Mouse (Mus musculus) Patski (cell line): Measurements from ENCODE around the gene Txk. TPM values are rescaled to one million over a fixed set of nuclear protein-coding genes. Genes with fewer than 3 reads are reported as not detected.

Experiments
- ATAC-seq: fragments of 100-300 bp; one replicate; pipeline ENCODE4 v1.8.0; 2021
- CTCF ChIA-PET: fragments of 350-600 bp; sonication (Branson Sonifier 250); formaldehyde crosslinking; loops from one replicate; lab custom pipeline; 2022; ENCODE audit warnings: inconsistent platforms; lab: Charles Lee
- POLR2A ChIA-PET: fragments of 350-600 bp; sonication (Branson Sonifier 250); formaldehyde crosslinking; loops from one replicate; lab custom pipeline; 2022; ENCODE audit warnings: antibody characterized with exemption, inconsistent platforms; lab: Charles Lee
- DNase-seq: peaks from one replicate; pipeline ENCODE4 v3.0.0-alpha.2; 2011; ENCODE audit warnings: low read depth, low spot score
- H3K27me3 ChIP-seq: fragments of 371-371 bp; one replicate; pipeline ENCODE4 v1.5.1; 2021
- CTCF ChIP-seq: fragments of 100-300 bp; IDR thresholded peaks from one replicate; pipeline ENCODE4 v1.5.1; 2021
- in situ Hi-C: fragments of 300-500 bp; cut with MboI; formaldehyde crosslinking; loops from 3 replicates; pipeline ENCODE4 v1.11.1; 2018; ENCODE audit warnings: low pct_unique_long_range_greater_than_20kb, mixed read lengths
- polyA plus RNA-seq: library from polyadenylated mRNA; unstranded; gene quantifications from one replicate; pipeline ENCODE4 v1.2.3, GENCODE M21; 2021

Txk gene
- polyA plus RNA-seq, 1 experiment from 2014 or later = 0.09 TPM

DNA sequence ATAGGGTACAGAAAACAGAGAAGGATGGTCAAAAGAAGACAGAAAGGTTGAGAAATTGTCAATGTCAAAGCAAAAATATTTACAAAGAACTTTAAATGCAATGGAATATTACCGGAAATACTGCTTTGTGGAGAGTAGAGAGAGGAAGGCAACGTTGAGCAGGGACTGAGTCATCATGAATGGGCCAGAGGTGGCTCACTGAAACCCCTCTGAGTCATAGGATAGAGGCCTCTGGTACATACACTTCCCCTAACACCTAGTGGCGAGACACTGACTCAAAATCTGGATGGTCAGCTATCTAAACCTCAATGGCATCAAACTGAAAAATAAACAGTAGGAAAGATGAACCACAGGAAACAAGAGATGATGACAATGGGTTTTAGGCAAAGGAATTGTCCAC is 27.2 kb downstream of the Txk start:
- ChIA-PET CTCF (no interaction called here), POLR2A (no interaction called here)
- ATAC-seq = peak; percentile 57
- DNase-seq = no peak
- H3K27me3 ChIP-seq = no peaks in the 10 kb centered on the region
- in situ Hi-C loops = no loop called here
- peak; percentile 37 for TF ChIP-seq CTCF

DNA sequence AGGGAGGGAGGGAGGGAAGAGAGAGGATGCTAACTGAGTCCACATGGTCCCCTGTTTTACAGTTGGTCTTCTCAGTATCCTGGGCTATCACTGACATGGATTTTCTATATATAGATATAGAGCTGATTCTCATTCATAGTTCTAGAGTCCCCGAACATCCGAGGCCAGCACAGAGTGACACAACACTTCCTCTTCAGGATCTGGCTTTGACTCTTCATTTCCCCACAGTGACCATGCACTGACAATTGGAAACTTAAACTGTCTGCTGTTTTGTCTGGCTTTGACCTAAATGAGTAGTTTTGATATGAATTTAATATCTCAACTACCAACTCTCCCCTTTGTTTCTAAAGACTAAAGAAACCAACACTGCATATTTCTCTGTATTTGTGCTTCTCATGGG is 29.1 kb downstream of the Txk start:
- in situ Hi-C loops = no loop called here
- ATAC-seq (no peak), DNase-seq (no peak)
- POLR2A ChIA-PET = interaction anchor here (1.1 kb wide), 1 partner anchor 8 kb away, joined by 3 read pairs; no protein-coding TSS in a partner anchor
- no peak for TF ChIP-seq CTCF
- CTCF ChIA-PET = no interaction called here
- H3K27me3 ChIP-seq = no peaks in the 10 kb centered on the region

DNA sequence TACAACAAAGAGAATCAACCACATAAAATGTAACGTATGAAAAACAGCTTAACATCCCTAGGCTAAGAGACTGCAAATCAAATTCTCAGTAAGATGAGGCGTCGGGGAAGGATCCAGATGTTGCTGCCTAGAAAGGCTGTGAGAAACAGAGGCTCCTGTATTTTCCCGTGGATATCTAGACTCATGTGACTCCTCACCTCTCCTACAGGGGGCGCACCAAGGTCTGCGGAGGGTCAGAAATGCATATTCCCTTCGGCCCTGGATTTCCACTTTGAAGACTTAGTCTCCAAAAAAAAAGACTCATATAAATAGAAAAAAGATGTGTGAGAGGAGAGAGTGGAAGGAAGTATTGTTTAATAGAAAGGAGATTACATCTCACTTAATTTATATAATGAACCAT is 32.0 kb downstream of the Txk start:
- H3K27me3 ChIP-seq = no peaks in the 10 kb centered on the region
- TF ChIP-seq CTCF = peak; percentile 46
- ATAC-seq (no peak), DNase-seq (no peak)
- in situ Hi-C loops = no loop called here
- ChIA-PET CTCF (interaction anchor here (2.3 kb wide), 1 partner anchor 10 kb away, joined by 7 read pairs; no protein-coding TSS in a partner anchor), POLR2A (no interaction called here)

DNA sequence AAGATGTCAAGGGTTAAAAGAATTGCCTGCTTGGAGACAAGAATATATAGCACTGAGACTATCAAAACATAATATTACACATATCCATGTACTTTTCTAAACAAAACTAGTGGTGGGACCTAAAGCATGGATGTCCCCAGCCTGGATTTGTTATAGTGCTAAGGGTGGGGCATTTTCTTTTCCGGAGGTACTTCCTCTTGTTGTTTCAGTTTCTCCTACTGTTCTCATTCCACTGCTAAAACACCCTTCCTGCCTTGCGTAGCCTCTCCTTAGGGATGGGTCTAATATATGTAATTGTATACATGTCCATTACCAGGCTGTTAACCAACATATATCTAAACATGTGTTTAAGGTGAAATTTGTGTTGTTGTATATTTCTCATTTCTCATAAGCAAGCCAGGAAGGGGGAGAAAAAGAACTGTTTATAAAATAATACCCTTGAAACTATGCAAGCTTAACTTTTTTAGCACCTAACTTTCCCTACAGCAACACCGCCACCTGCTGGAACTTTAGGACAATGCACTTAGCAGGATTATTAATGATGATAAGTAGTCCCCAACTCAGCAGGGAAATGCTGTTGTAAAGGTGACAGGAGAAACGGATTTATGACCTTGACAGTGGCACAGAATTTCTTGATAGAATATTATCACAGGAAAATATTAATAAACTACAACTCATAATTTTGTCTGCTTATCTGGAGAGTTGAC is 41.9 kb downstream of the Txk start:
- no peak for ATAC-seq
- in situ Hi-C loops = loop anchor here (5.0 kb wide), 2 partner anchors 358 to 533 kb away; no protein-coding TSS in a partner anchor
- DNase-seq = no peak
- POLR2A ChIA-PET = no interaction called here
- peak; percentile 73 for TF ChIP-seq CTCF
- CTCF ChIA-PET = interaction anchor here (0.8 to 2.1 kb wide), 14 partner anchors 9 to 381 kb away, joined by 3 to 20 read pairs (median 4); no protein-coding TSS in a partner anchor
- no peaks in the 10 kb centered on the region for H3K27me3 ChIP-seq

GRCm38 (mm10) chr5:72709976-72710375 is 42.6 kb downstream of the Txk start:
- ChIA-PET CTCF (interaction anchor here (1.0 kb wide), 1 partner anchor 102 kb away, joined by 4 read pairs; no protein-coding TSS in a partner anchor), POLR2A (no interaction called here)
- ATAC-seq = no peak

GRCm38 (mm10) chr5:72709451-72709850 is 43.1 kb downstream of the Txk start:
- peak; percentile 90 for ATAC-seq
- ChIA-PET POLR2A (interaction anchor here (0.8 kb wide), 1 partner anchor 80 kb away, joined by 3 read pairs; no protein-coding TSS in a partner anchor), CTCF (interaction anchor here (1.0 kb wide), 1 partner anchor 101 kb away, joined by 4 read pairs; no protein-coding TSS in a partner anchor)
- no peaks in the 10 kb centered on the region for H3K27me3 ChIP-seq
- no peak for TF ChIP-seq CTCF
- in situ Hi-C loops = loop anchor here (5.0 kb wide), 2 partner anchors 62 to 197 kb away; partner anchors contain the start of gene Nipal1
- peak; percentile 89 for DNase-seq

More at GRCm38 (mm10) chr5:72709976-72710375, 42.6 kb downstream of the Txk start:
- in situ Hi-C loops = loop anchor here (5.0 kb wide), 4 partner anchors 63 to 533 kb away; partner anchors contain the start of gene Nipal1
- no peaks in the 10 kb centered on the region for H3K27me3 ChIP-seq
- no peak for TF ChIP-seq CTCF
- no peak for DNase-seq

- no peak for DNase-seq
- ChIA-PET POLR2A (interaction anchor here (1.3 kb wide), 1 partner anchor 36 kb away, joined by 3 read pairs; no protein-coding TSS in a partner anchor), CTCF (interaction anchor here (1.6 to 2.2 kb wide), 5 partner anchors 9 to 356 kb away, joined by 4 to 8 read pairs (median 5); no protein-coding TSS in a partner anchor)
- peak; percentile 45 for ATAC-seq
- no peaks in the 10 kb centered on the region for H3K27me3 ChIP-seq
- in situ Hi-C loops = loop anchor here (5.0 kb wide), 2 partner anchors 59 to 194 kb away; partner anchors contain the start of gene Nipal1
- TF ChIP-seq CTCF = no peak
Observed at GRCm38 (mm10) chr5:72706722-72707121, 45.9 kb downstream of the Txk start.

- CTCF ChIA-PET = interaction anchor here (1.6 to 2.2 kb wide), 5 partner anchors 8 to 356 kb away, joined by 4 to 8 read pairs (median 5); no protein-coding TSS in a partner anchor
- in situ Hi-C loops = loop anchor here (5.0 kb wide), 2 partner anchors 59 to 194 kb away; partner anchors contain the start of gene Nipal1
- no peaks in the 10 kb centered on the region for H3K27me3 ChIP-seq
- no peak for DNase-seq
- no peak for ATAC-seq
- TF ChIP-seq CTCF = no peak
- POLR2A ChIA-PET = interaction anchor here (1.3 kb wide), 1 partner anchor 36 kb away, joined by 3 read pairs; no protein-coding TSS in a partner anchor
Observed at GRCm38 (mm10) chr5:72706095-72706494, 46.5 kb downstream of the Txk start.

GRCm38 (mm10) chr5:72702202-72702601 is 50.4 kb downstream of the Txk start:
- ChIA-PET CTCF (interaction anchor here (1.4 to 1.6 kb wide), 2 partner anchors 9 to 36 kb away, joined by 4 read pairs; no protein-coding TSS in a partner anchor), POLR2A (no interaction called here)
- DNase-seq (no peak), ATAC-seq (no peak)
- no peaks in the 10 kb centered on the region for H3K27me3 ChIP-seq
- no peak for TF ChIP-seq CTCF
- in situ Hi-C loops = no loop called here

DNA sequence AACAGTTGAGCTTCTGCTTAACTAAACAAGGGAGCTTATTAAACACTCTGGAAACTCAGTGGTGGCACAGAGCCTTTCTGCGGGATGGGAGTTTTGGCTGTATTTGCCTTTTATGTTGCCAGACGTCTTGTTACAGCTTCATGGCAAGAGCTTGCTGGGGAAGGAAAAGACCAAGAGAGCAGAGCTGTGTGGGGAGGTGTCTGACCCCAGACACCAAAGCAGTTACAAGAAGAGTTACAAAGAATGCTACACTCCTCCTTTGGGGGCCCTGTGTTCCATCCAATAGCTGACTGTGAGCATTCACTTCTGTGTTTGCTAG is 53.1 kb downstream of the Txk start:
- no peaks in the 10 kb centered on the region for H3K27me3 ChIP-seq
- ATAC-seq (no peak), DNase-seq (no peak)
- TF ChIP-seq CTCF = no peak
- POLR2A ChIA-PET = no interaction called here
- CTCF ChIA-PET = no interaction called here
- in situ Hi-C loops = no loop called here
